Mouse (Mus musculus): ENCODE results near the gene Tsc22d2. TPM values are rescaled to one million over a fixed set of nuclear protein-coding genes. Genes with fewer than 3 reads are reported as not detected.
A peak's percentile ranks its signal among the peaks of the same experiment; 100 is the strongest.

Gene Tsc22d2
- 35.8 and 61.0 TPM in 2 replicates for total RNA-seq (2014; rRNA removed; ENCODE audit: low replicate concordance)
- polyA plus RNA-seq (2015; fragmentation: Nextera tagmentation; extraction: Ambion mirVana) = 6.9 and 7.4 TPM in 2 replicates

DNA sequence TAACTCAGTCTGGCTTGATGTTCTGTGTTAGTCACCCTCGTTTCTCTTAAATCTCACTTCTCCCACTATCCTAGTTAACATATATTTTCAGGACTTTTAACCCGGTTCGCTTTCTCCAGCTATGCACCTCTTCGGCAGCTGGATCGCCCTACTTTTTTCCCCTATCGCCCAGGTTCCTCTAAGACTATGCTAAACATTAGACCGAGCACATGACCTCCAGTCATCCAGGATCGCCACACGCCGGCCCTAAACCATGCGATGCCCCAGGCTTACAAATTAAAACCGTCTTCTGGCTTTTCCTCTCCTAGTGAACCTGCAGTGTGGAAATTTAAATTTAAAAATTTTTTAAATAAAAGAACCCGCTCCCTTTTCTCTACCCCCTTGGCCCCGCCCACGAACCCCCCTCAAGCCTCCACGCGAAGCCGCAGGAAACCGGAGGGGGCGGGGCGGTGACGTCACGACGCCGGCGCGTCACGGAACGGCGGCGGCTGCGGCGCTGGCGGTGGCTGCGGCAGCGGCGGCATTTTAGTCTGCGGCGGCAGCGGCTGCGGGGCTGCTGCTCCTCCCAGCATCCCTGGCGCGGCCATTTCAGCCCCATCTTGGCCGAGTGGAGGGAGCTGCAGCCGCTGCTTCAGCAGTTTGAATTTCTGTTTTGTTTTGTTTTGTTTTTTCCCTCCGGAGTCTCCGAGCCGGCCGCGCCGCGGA, at the start of gene Tsc22d2:
Gene Tsc22d2 (plus strand): TSS at position 482 of the 705 bp plus-strand sequence.
- ATAC-seq (ENCODE audit: insufficient read depth, low read depth) = peak; percentile 75
- Histone ChIP-seq H3K27me3 (ENCODE audit: control insufficient read depth, insufficient read depth, low read length) (no peaks in the 10 kb centered on the region), H3K9me3 (replicated peaks; ENCODE audit: control insufficient read depth, low read length) (no peaks in the 10 kb centered on the region), H3K36me3 (replicated peaks; ENCODE audit: control insufficient read depth, insufficient read depth, low read length) (no peaks in the 10 kb centered on the region), H3K4me1 (ENCODE audit: control insufficient read depth, insufficient read depth) (no peaks in the 10 kb centered on the region), H3K4me3 (ENCODE audit: low read depth, low read length) (peak within 1 kb of the TSS; percentile 96), H3K27ac (ENCODE audit: low read depth) (peak within 1 kb of the TSS; percentile 100), H3K4me2 (ENCODE audit: low read depth, low read length) (peak within 1 kb of the TSS; percentile 89), H3K9ac (replicated peaks; ENCODE audit: low read depth, low read length) (peak within 1 kb of the TSS; percentile 98)
- TF ChIP-seq EP300 (IDR thresholded peaks at IDR 0.05; ENCODE audit: low read depth) = no peak
- no peak for TF ChIP-seq CTCF (IDR thresholded peaks at IDR 0.05; ENCODE audit: low read depth)
- WGBS = under 1% methylated on average over 33 of the region's 52 CpGs
- DNase-seq (ENCODE audit: low spot score) = peak; percentile 89

DNA sequence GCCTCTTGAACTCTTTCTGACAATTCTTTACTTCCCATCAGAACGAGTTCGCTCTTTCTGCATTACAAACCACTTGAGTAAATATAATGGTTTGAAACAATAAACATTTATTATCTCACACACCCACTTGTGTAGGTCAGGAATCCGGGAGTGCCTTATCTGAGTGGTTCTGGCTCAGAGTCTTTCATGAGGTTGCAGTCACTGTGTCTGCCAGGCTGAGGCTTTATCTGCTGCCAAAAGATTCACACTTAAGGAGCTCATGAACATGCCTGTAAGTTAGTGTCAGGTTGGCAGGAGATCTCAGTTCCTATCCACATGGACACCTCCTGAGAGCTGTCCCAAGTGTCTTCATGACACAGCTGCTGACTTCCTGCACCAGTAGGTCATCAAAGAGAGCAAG, 47.8 kb upstream of the Tsc22d2 start:
- Histone ChIP-seq H3K36me3 (replicated peaks; ENCODE audit: control insufficient read depth, insufficient read depth, low read length) (no peaks in the 10 kb centered on the region), H3K27me3 (ENCODE audit: control insufficient read depth, insufficient read depth, low read length) (no peaks in the 10 kb centered on the region), H3K27ac (ENCODE audit: low read depth) (0 out of 2 replicates have a peak overlapping the region, but pooled peaks have one; percentile 11), H3K4me1 (ENCODE audit: control insufficient read depth, insufficient read depth) (peaks cover 28% of the 10 kb centered on the region), H3K9ac (replicated peaks; ENCODE audit: low read depth, low read length) (no peak overlapping the region), H3K4me3 (ENCODE audit: low read depth, low read length) (no peak overlapping the region), H3K4me2 (ENCODE audit: low read depth, low read length) (no peak overlapping the region), H3K9me3 (replicated peaks; ENCODE audit: control insufficient read depth, low read length) (no peaks in the 10 kb centered on the region)
- DNase-seq (ENCODE audit: low spot score) (no peak), ATAC-seq (ENCODE audit: insufficient read depth, low read depth) (no peak)
- no peak for TF ChIP-seq EP300 (IDR thresholded peaks at IDR 0.05; ENCODE audit: low read depth)
- TF ChIP-seq CTCF (IDR thresholded peaks at IDR 0.05; ENCODE audit: low read depth) = no peak
- 5% methylated on average over 3 of the region's 3 CpGs for WGBS

DNA sequence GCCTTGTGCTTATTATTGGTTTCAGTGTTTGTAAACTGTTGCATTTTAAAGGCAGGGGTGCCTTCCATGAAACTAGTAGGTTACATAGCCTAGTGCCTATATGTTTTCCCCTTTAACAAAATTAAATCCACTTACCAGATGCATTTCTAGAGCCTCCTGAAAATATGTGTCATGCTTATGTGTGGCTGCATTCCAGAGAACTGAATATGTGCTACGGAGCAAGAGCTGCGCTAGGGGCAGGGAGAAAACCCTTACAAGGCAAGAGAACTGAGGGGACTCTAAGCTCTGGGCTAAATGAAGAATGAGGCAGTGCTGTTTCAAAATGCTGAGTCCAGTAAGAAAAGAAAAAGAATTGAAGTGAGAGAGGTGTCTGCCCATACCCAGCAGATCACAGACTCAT, 43.7 kb upstream of the Tsc22d2 start:
- Histone ChIP-seq H3K4me1 (ENCODE audit: control insufficient read depth, insufficient read depth) (peaks cover 46% of the 10 kb centered on the region), H3K27ac (ENCODE audit: low read depth) (peak overlapping the region; percentile 97), H3K4me3 (ENCODE audit: low read depth, low read length) (no peak overlapping the region), H3K4me2 (ENCODE audit: low read depth, low read length) (0 out of 2 replicates have a peak overlapping the region, but pooled peaks have one; percentile 6), H3K27me3 (ENCODE audit: control insufficient read depth, insufficient read depth, low read length) (no peaks in the 10 kb centered on the region), H3K9me3 (replicated peaks; ENCODE audit: control insufficient read depth, low read length) (no peaks in the 10 kb centered on the region), H3K36me3 (replicated peaks; ENCODE audit: control insufficient read depth, insufficient read depth, low read length) (no peaks in the 10 kb centered on the region), H3K9ac (replicated peaks; ENCODE audit: low read depth, low read length) (no peak overlapping the region)
- ATAC-seq (ENCODE audit: insufficient read depth, low read depth) (no peak), DNase-seq (ENCODE audit: low spot score) (peak; percentile 39)
- TF ChIP-seq CTCF (IDR thresholded peaks at IDR 0.05; ENCODE audit: low read depth) = no peak
- no peak for TF ChIP-seq EP300 (IDR thresholded peaks at IDR 0.05; ENCODE audit: low read depth)
- WGBS = 35% methylated on average over 2 of the region's 2 CpGs

DNA sequence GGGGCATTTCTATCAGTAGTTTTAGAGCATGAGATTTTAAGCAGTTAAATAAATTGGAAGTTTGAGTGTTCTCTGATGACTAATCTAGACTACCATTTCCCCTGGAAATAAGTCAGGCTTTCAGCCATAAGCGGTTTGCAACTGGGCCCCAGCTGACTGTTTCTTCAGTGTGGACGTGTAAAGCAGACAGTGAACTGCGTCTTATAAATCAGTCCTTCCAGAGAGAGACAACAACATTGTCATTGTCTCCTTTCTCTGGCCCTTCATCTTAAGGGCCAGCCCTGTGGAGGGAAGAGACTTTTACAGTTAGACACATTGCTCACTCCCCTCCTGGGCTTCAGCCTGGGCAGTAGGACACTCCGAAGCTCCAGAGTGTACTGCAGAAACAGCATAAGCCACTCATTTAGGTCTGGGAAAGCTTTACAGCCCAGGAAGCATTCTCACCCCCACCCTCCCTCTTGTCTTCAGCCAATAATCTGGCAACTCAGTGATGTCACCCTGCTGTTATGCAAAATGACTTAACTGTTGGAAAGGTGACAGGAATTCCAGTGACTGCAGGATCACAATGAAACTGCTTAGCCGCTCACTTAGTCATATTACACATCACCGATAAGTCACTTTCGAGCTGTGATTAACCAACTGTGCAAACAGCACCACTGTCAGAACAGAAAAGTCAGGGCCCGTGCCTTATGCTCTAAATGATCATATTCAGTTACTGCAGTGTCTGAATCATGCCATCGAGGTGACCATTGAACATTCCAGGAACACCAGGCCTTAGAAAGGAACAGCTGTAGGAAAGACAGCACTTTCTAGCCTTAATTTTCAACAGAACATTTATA, 42.2 kb upstream of the Tsc22d2 start:
- Histone ChIP-seq H3K9me3 (replicated peaks; ENCODE audit: control insufficient read depth, low read length) (no peaks in the 10 kb centered on the region), H3K4me1 (ENCODE audit: control insufficient read depth, insufficient read depth) (peaks cover 40% of the 10 kb centered on the region), H3K9ac (replicated peaks; ENCODE audit: low read depth, low read length) (peak overlapping the region; percentile 51), H3K4me3 (ENCODE audit: low read depth, low read length) (peak overlapping the region; percentile 29), H3K36me3 (replicated peaks; ENCODE audit: control insufficient read depth, insufficient read depth, low read length) (no peaks in the 10 kb centered on the region), H3K27ac (ENCODE audit: low read depth) (peak overlapping the region; percentile 97), H3K4me2 (ENCODE audit: low read depth, low read length) (peak overlapping the region; percentile 56), H3K27me3 (ENCODE audit: control insufficient read depth, insufficient read depth, low read length) (no peaks in the 10 kb centered on the region)
- TF ChIP-seq CTCF (IDR thresholded peaks at IDR 0.05; ENCODE audit: low read depth) = no peak
- no peak for TF ChIP-seq EP300 (IDR thresholded peaks at IDR 0.05; ENCODE audit: low read depth)
- ATAC-seq (ENCODE audit: insufficient read depth, low read depth) (peak; percentile 95), DNase-seq (ENCODE audit: low spot score) (peak; percentile 100)
- WGBS = 3% methylated on average over 9 of the region's 9 CpGs

DNA sequence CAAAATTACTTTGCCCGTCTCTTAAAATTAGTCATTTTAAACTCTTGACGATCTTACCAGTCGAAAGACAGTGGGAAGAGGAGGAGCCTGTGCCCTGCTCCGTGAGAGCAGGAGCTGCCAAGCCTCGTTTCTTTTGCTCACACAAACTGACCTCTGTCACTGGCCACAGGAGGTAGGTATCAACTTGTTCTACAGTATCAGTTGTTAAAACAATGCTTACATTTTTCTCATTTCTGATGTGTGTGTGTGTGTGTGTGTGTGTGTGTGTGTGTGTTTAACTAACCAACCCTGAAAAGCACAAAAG, 41.7 kb upstream of the Tsc22d2 start:
- peaks cover 40% of the 10 kb centered on the region for H3K4me1 ChIP-seq (ENCODE audit: control insufficient read depth, insufficient read depth)
- no peaks in the 10 kb centered on the region for H3K9me3 ChIP-seq (replicated peaks; ENCODE audit: control insufficient read depth, low read length)
- H3K36me3 ChIP-seq (replicated peaks; ENCODE audit: control insufficient read depth, insufficient read depth, low read length) = no peaks in the 10 kb centered on the region
- TF ChIP-seq CTCF (IDR thresholded peaks at IDR 0.05; ENCODE audit: low read depth) (no peak), EP300 (IDR thresholded peaks at IDR 0.05; ENCODE audit: low read depth) (no peak)
- peak overlapping the region; percentile 56 for H3K4me2 ChIP-seq (ENCODE audit: low read depth, low read length)
- peak; percentile 45; the same call in 1 of the 2 replicates for ATAC-seq (ENCODE audit: insufficient read depth, low read depth)
- H3K27ac ChIP-seq (ENCODE audit: low read depth) = peak overlapping the region; percentile 84
- DNase-seq (ENCODE audit: low spot score) = no peak
- no peaks in the 10 kb centered on the region for H3K27me3 ChIP-seq (ENCODE audit: control insufficient read depth, insufficient read depth, low read length)
- peak overlapping the region; percentile 51 for H3K9ac ChIP-seq (replicated peaks; ENCODE audit: low read depth, low read length)
- 5% methylated on average over 5 of the region's 5 CpGs for WGBS
- H3K4me3 ChIP-seq (ENCODE audit: low read depth, low read length) = peak overlapping the region; percentile 29

Measured in heart, postnatal 0 days (tissue).